Mouse (Mus musculus) liver, embryonic 14 days (tissue): ENCODE results near the gene Prf1. TPM values are rescaled to one million over a fixed set of nuclear protein-coding genes. Genes with fewer than 3 reads are reported as not detected.

Experiments used
- polyA plus RNA-seq: library from polyadenylated mRNA; depleted of rRNA; stranded (reverse); fragments of >200 nt; gene quantifications from 2 replicates; pipeline ENCODE4 v1.2.3, GENCODE M21; 2012; rRNA removed

Prf1 gene
- 0.01 TPM in 1 of 2 replicates, not detected in the other for polyA plus RNA-seq

GRCm38 (mm10) chr10:61297477-61297876, at the start of gene Prf1:
TSS of gene Prf1 (plus strand) at chr10:61297833.

GRCm38 (mm10) chr10:61273081-61273843, 24.4 kb upstream of the Prf1 start, which contains the start of gene Adamts14:
TSS of gene Adamts14 (minus strand) at chr10:61273438.

Other genes starting within 250 kb of the Prf1 start
- gene Pcbd1, start 208.5 kb upstream of the Prf1 start, polyA plus RNA-seq, result 70.6 and 83.7 TPM in 2 replicates
- gene Sgpl1, start 150.1 kb upstream of the Prf1 start, polyA plus RNA-seq, result 9.1 and 11.1 TPM in 2 replicates
- not detected in 2 replicates for gene Tbata, start 125.9 kb upstream of the Prf1 start, polyA plus RNA-seq
- gene Adamts14, start 24.4 kb upstream of the Prf1 start, polyA plus RNA-seq, result 0.25 and 0.32 TPM in 2 replicates
- 3.8 and 4.1 TPM in 2 replicates for gene Pald1, start 85.7 kb downstream of the Prf1 start, polyA plus RNA-seq
- gene Nodal, start 120.1 kb downstream of the Prf1 start, polyA plus RNA-seq, result 0.36 and 0.53 TPM in 2 replicates
- gene Eif4ebp2, start 154.8 kb downstream of the Prf1 start, polyA plus RNA-seq, result 18.1 and 22.5 TPM in 2 replicates
- gene Lrrc20, start 178.0 kb downstream of the Prf1 start, polyA plus RNA-seq, result 6.1 and 6.6 TPM in 2 replicates